Mouse (Mus musculus) limb, embryonic 12.5 days (tissue): ENCODE data around the gene Creb3l2. TPM values are rescaled to one million over a fixed set of nuclear protein-coding genes. Genes with fewer than 3 reads are reported as not detected.

ENCODE experiments used
- ATAC-seq: fragments of 200-750 bp; cut with Nextera tagmentation; 2 replicates; pipeline ENCODE4 v1.8.0; 2017; ENCODE audit warnings: low read depth, moderate TSS enrichment; ENCODE audit not compliant: insufficient number of reproducible peaks, insufficient read depth, low FRiP score, low TSS enrichment
- H3K27ac ChIP-seq: fragments of 300-500 bp; sonication (generic); 2 replicates; pipeline ENCODE4 v1.5.1; 2016; ENCODE audit warnings: mild to moderate bottlenecking, moderate library complexity
- H3K27me3 ChIP-seq: fragments of 300-500 bp; sonication (generic); 2 replicates; pipeline ENCODE4 v1.6.1; 2016; ENCODE audit warnings: mild to moderate bottlenecking, moderate library complexity
- H3K36me3 ChIP-seq: fragments of 300-500 bp; sonication (generic); 2 replicates; pipeline ENCODE4 v1.6.1; 2016; ENCODE audit warnings: mild to moderate bottlenecking, moderate library complexity
- H3K4me1 ChIP-seq: fragments of 300-500 bp; sonication (generic); replicated peaks from 2 replicates; pipeline ENCODE4 v1.6.1; 2016
- H3K4me2 ChIP-seq: fragments of 300-500 bp; sonication (generic); 2 replicates; pipeline ENCODE4 v1.6.1; 2016; ENCODE audit warnings: mild to moderate bottlenecking, moderate library complexity
- H3K4me3 ChIP-seq: fragments of 300-500 bp; sonication (generic); replicated peaks from 2 replicates; pipeline ENCODE4 v1.5.1; 2016; ENCODE audit warnings: mild to moderate bottlenecking
- H3K9ac ChIP-seq: fragments of 300-500 bp; sonication (generic); replicated peaks from 2 replicates; pipeline ENCODE4 v1.6.1; 2016; ENCODE audit warnings: mild to moderate bottlenecking, moderate library complexity
- H3K9me3 ChIP-seq: fragments of 300-500 bp; sonication (generic); 2 replicates; pipeline ENCODE4 v1.6.1; 2016; ENCODE audit warnings: mild to moderate bottlenecking, moderate library complexity
- WGBS: fragments of 180-500 bp; shearing (Covaris S2); methylation state at CpG from one replicate; pipeline ENCODE4 v1.1.7; 2016; 5-methylcytosine and 5-hydroxymethylcytosine counted together
- polyA plus RNA-seq: library from polyadenylated mRNA; unstranded; fragments of >200 nt; fragmentation: Nextera tagmentation; extraction: Ambion mirVana; gene quantifications from 2 replicates; pipeline ENCODE4 v1.2.1, GENCODE M21; 2016

Gene Creb3l2
- polyA plus RNA-seq, 1 experiment from 2014 or later: 26.4 TPM

GRCm38 (mm10) chr6:37425833-37426232 is 16.1 kb downstream of the Creb3l2 start:
- H3K4me1 ChIP-seq: peaks cover 71% of the 10 kb centered on the region
- H3K27ac ChIP-seq: no peak overlapping the region
- H3K9ac ChIP-seq: no peak overlapping the region

GRCm38 (mm10) chr6:37425075-37425474 is 16.9 kb downstream of the Creb3l2 start:
- peak overlapping the region; percentile 82 for H3K27ac ChIP-seq
- peaks cover 67% of the 10 kb centered on the region for H3K4me1 ChIP-seq
- H3K9ac ChIP-seq: no peak overlapping the region
- no peaks in the 10 kb centered on the region for H3K27me3 ChIP-seq
- 83% methylated on average over 3 of the region's 3 CpGs for WGBS
- no peak overlapping the region for H3K4me2 ChIP-seq
- peaks cover 24% of the 10 kb centered on the region for H3K36me3 ChIP-seq
- H3K4me3 ChIP-seq: no peak overlapping the region
- no peak for ATAC-seq
- H3K9me3 ChIP-seq: no peaks in the 10 kb centered on the region

More at GRCm38 (mm10) chr6:37425833-37426232, 16.1 kb downstream of the Creb3l2 start:
- no peak for ATAC-seq
- no peaks in the 10 kb centered on the region for H3K9me3 ChIP-seq
- H3K4me3 ChIP-seq: no peak overlapping the region
- no peaks in the 10 kb centered on the region for H3K27me3 ChIP-seq
- 80% methylated on average over 3 of the region's 3 CpGs for WGBS
- H3K4me2 ChIP-seq: no peak overlapping the region
- peaks cover 26% of the 10 kb centered on the region for H3K36me3 ChIP-seq

GRCm38 (mm10) chr6:37424374-37424773 is 17.6 kb downstream of the Creb3l2 start:
- H3K9me3 ChIP-seq: no peaks in the 10 kb centered on the region
- peaks cover 20% of the 10 kb centered on the region for H3K36me3 ChIP-seq
- H3K4me2 ChIP-seq: no peak overlapping the region
- peaks cover 67% of the 10 kb centered on the region for H3K4me1 ChIP-seq
- peak overlapping the region; percentile 19; the same call in 1 of the 2 replicates for H3K9ac ChIP-seq
- no peak overlapping the region for H3K4me3 ChIP-seq
- ATAC-seq: no peak
- peak overlapping the region; percentile 82 for H3K27ac ChIP-seq
- WGBS: 17% methylated on average over 7 of the region's 7 CpGs
- no peaks in the 10 kb centered on the region for H3K27me3 ChIP-seq

DNA sequence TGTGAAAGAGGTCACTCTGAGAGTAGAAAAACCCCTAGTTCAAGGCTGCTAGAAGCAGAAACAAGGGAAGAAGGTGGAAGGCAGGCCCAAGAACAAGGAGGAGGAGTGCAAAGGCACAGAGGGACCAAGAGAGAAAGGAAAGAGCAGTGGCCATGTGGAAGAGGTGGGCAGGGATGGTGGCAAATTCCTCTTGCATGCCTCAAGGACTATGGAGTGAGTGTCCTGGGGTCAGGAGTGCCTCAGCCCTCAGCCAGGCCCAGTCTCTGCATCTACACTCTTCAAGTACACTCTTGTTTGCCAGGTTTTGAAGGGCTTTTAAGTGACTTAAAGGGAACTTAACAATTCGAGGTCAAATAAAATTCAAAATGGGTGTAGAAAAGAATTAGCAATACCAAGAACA is 18.6 kb downstream of the Creb3l2 start:
- H3K9me3 ChIP-seq: no peaks in the 10 kb centered on the region
- 63% methylated on average over 1 of the region's 1 CpGs for WGBS
- H3K27ac ChIP-seq: no peak overlapping the region
- H3K4me1 ChIP-seq: peaks cover 67% of the 10 kb centered on the region
- no peak overlapping the region for H3K4me3 ChIP-seq
- no peak for ATAC-seq
- H3K9ac ChIP-seq: no peak overlapping the region
- no peaks in the 10 kb centered on the region for H3K27me3 ChIP-seq
- H3K4me2 ChIP-seq: no peak overlapping the region
- H3K36me3 ChIP-seq: peaks cover 21% of the 10 kb centered on the region

- WGBS: 86% methylated on average over 6 of the region's 6 CpGs
- peaks cover 62% of the 10 kb centered on the region for H3K4me1 ChIP-seq
- no peak overlapping the region for H3K4me3 ChIP-seq
Measured at GRCm38 (mm10) chr6:37421124-37421523, 20.8 kb downstream of the Creb3l2 start.

DNA sequence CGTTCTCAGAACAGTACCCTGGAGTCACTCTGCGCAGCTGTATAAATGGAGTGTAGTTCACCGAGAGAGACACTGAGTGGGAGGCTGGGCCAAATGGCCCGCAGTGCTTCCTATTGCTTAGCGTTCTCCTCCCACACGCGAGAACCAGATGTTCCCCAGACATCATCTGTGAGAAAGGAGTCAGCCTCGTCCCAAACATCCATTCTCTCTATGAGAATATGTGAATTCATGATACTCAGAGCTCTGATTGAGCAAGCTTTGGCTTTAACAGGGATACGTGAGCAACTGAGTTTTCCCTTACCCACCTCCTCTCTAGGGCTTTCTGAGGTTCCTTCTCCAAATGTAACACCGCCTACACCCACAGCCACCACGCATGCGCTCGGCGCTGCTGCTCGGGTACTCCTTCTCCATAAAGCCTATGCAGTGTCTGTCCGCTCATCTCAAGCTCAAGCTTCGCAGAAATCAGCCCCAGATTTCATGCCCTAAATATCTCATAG is 22.5 kb downstream of the Creb3l2 start:
- H3K9ac ChIP-seq: no peak overlapping the region
- H3K4me2 ChIP-seq: 0 out of 2 replicates have a peak overlapping the region, but pooled peaks have one; percentile 23
- H3K9me3 ChIP-seq: no peaks in the 10 kb centered on the region
- WGBS: 62% methylated on average over 17 of the region's 17 CpGs
- H3K4me1 ChIP-seq: peaks cover 62% of the 10 kb centered on the region
- no peaks in the 10 kb centered on the region for H3K27me3 ChIP-seq
- H3K36me3 ChIP-seq: peaks cover 9% of the 10 kb centered on the region; the same call in 1 of the 2 replicates
- H3K4me3 ChIP-seq: no peak overlapping the region
- H3K27ac ChIP-seq: peak overlapping the region; percentile 74
- ATAC-seq: peak; percentile 35; the same call in 1 of the 2 replicates

More at GRCm38 (mm10) chr6:37421124-37421523, 20.8 kb downstream of the Creb3l2 start:
- Histone ChIP-seq H3K4me2 (no peak overlapping the region), H3K9ac (no peak overlapping the region), H3K9me3 (no peaks in the 10 kb centered on the region), H3K27ac (no peak overlapping the region), H3K36me3 (peaks cover 12% of the 10 kb centered on the region), H3K27me3 (no peaks in the 10 kb centered on the region)
- no peak for ATAC-seq

DNA sequence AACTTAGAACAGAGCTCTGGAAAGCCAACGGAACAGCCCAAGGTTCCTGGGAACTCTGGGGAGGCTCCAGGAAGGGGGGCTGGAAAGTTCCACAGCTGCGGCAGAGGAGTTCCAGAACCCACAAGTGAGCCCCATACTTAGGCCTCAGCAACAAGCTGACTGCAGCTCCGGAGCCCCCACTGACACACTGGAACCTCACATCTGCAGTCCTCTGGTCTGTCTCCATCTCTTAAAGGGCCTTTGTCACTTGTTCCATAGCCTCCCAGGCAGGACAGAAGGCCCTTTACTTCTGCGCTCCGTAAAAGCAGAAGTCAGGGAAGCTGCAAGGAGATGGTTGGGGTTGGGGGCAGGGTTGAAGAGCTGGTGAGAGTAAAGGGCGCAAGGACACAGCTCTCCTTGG is 23.0 kb downstream of the Creb3l2 start:
- WGBS: 56% methylated on average over 6 of the region's 6 CpGs
- Histone ChIP-seq H3K27ac (peak overlapping the region; percentile 74), H3K4me2 (peak overlapping the region; percentile 23), H3K9me3 (no peaks in the 10 kb centered on the region), H3K36me3 (peaks cover 12% of the 10 kb centered on the region; the same call in 1 of the 2 replicates), H3K4me1 (peaks cover 60% of the 10 kb centered on the region), H3K27me3 (no peaks in the 10 kb centered on the region), H3K9ac (no peak overlapping the region), H3K4me3 (no peak overlapping the region)
- 0 out of 2 replicates have a peak, but pooled peaks have one; percentile 3 for ATAC-seq

DNA sequence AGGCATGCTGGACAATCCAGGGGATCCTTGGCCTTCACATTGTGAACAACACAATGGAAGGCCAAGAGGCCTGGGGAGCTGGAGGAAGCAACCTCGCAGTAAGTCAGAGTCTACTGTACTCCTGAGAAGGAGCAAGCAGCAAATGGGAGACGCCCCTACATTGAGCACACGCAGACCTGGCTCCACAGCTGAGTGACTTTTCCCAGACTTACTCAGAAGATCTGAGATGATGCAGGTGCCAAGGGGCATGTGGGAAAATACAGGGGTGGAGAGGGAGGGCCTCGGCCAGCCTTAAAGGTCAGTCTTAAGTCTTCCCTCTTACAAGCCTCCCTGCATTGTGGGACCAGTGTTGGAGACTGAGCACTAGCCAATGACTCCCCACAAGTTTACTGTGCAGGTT is 25.2 kb downstream of the Creb3l2 start:
- Histone ChIP-seq H3K9ac (no peak overlapping the region), H3K4me2 (no peak overlapping the region), H3K4me3 (no peak overlapping the region), H3K27ac (peak overlapping the region; percentile 46), H3K36me3 (peaks cover 12% of the 10 kb centered on the region; the same call in 1 of the 2 replicates), H3K9me3 (no peaks in the 10 kb centered on the region), H3K27me3 (no peaks in the 10 kb centered on the region), H3K4me1 (peaks cover 61% of the 10 kb centered on the region)
- 87% methylated on average over 4 of the region's 4 CpGs for whole genome bisulfite sequencing
- ATAC-seq: no peak

- 68% methylated on average over 6 of the region's 6 CpGs for WGBS
- H3K9ac ChIP-seq: no peak overlapping the region
- peak overlapping the region; percentile 84 for H3K27ac ChIP-seq
- no peak overlapping the region for H3K4me3 ChIP-seq
- no peaks in the 10 kb centered on the region for H3K27me3 ChIP-seq
- no peak for ATAC-seq
- H3K4me2 ChIP-seq: no peak overlapping the region
- H3K9me3 ChIP-seq: no peaks in the 10 kb centered on the region
- H3K36me3 ChIP-seq: peaks cover 12% of the 10 kb centered on the region; the same call in 1 of the 2 replicates
- H3K4me1 ChIP-seq: peaks cover 72% of the 10 kb centered on the region
Measured at GRCm38 (mm10) chr6:37415505-37415904, 26.4 kb downstream of the Creb3l2 start.

DNA sequence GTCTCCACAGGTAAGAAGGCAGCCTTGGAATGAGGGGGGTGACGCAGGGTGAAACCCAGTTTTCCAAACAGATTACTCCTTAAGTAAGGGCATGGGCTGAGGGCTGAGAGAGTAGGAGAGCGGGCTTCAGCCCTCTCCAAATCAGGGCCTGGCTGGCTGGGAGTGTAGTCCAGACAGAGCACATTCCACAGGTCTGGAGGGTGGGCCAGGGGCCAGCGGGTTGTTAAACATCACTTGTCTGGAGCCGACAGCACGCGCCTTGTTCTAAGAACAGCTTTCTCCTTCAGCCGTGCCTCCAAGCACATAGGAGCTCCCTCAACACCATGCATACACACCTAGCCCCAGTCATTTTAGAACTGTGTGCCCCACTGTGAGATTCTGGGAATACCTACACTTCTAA is 26.9 kb downstream of the Creb3l2 start:
- Histone ChIP-seq H3K27me3 (no peaks in the 10 kb centered on the region), H3K9ac (no peak overlapping the region; the same call in 1 of the 2 replicates), H3K36me3 (peaks cover 12% of the 10 kb centered on the region; the same call in 1 of the 2 replicates), H3K9me3 (no peaks in the 10 kb centered on the region), H3K27ac (peak overlapping the region; percentile 84), H3K4me3 (no peak overlapping the region), H3K4me2 (no peak overlapping the region), H3K4me1 (peaks cover 68% of the 10 kb centered on the region)
- 12% methylated on average over 7 of the region's 7 CpGs for WGBS
- ATAC-seq: peak; percentile 86

DNA sequence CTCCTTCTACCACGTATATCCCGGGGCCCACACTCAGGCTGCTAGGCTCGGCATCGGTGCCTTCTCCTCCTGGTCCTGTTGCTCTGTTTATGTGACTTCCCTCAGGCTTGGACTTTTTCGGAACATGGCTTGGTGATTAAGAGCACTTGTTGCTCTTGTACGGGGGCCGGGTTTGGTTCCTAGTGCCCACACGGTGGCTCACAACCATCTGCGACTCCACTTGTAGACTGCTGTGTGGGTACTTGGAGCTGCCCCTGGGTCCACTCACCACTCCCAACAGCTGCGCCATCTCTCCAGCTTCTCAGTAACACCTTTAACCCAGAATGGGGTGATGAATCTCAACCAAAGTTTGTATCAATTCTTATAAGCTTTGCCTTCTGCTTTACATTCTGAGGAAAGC is 27.4 kb downstream of the Creb3l2 start:
- ATAC-seq: no peak
- no peaks in the 10 kb centered on the region for H3K27me3 ChIP-seq
- no peak overlapping the region for H3K4me3 ChIP-seq
- H3K36me3 ChIP-seq: peaks cover 12% of the 10 kb centered on the region; the same call in 1 of the 2 replicates
- WGBS: 90% methylated on average over 10 of the region's 10 CpGs
- H3K9ac ChIP-seq: no peak overlapping the region
- H3K27ac ChIP-seq: peak overlapping the region; percentile 84
- no peak overlapping the region for H3K4me2 ChIP-seq
- H3K4me1 ChIP-seq: peaks cover 63% of the 10 kb centered on the region
- H3K9me3 ChIP-seq: no peaks in the 10 kb centered on the region

DNA sequence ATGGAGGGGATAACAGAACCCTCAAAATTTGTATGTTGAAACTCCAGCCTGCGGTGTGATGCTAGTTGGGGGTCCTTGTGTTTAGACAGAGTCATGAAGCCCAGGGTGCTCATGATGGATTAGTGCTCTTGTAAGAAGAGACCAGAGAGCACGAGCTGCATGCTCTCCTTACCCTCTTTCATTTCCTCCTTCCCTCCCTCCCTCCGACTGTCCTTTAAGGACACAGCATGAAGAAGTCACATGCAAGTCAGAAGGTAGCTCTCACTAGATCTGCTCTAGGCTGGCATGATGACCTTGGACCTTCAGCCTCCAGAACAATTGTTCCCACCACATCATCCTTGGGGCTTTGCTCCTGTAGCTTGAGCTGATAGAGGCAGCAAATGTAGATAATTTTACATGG is 30.2 kb downstream of the Creb3l2 start:
- peak overlapping the region; percentile 66 for H3K27ac ChIP-seq
- WGBS: 76% methylated on average over 3 of the region's 3 CpGs

More for the DNA sequence above, 30.2 kb downstream of the Creb3l2 start:
- Histone ChIP-seq H3K4me2 (no peak overlapping the region), H3K36me3 (peaks cover 9% of the 10 kb centered on the region; the same call in 1 of the 2 replicates), H3K4me3 (no peak overlapping the region), H3K27me3 (no peaks in the 10 kb centered on the region), H3K9ac (no peak overlapping the region), H3K4me1 (peaks cover 61% of the 10 kb centered on the region), H3K9me3 (no peaks in the 10 kb centered on the region)
- ATAC-seq: no peak
